Mouse (Mus musculus): Measurements from ENCODE around the gene Bco1.

DNA sequence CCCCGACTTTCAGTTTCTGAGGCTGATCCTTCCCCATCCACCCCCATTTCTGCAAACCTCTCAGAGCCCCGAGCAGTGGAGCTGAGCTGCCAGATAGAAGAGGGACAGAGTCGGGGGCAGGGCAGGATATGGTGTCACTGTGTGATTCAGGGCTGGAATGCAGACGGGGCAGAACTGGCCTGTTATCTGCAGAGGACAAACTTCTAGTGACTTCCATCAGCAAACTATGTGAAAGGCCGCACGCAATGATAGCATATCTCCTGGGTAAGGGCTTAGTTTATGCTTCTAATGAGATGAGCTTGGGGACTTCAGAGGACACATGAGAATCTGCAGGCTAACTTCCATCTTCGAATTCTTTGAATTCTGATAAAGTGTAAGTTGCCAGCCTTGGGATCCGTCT lies 10.1 kb upstream of the Bco1 start:
- TF ChIP-seq POLR2A (IDR thresholded peaks at IDR 0.05; ENCODE audit: insufficient read depth, low read depth, low read length) (no peak), EP300 (IDR thresholded peaks at IDR 0.05; ENCODE audit: insufficient read depth, low read depth, low read length) (no peak)

Measured in heart, adult 2 months (tissue).